Mouse (Mus musculus): ENCODE measurements at regions not wholly inside any gene's neighbourhood (a gene's known extent, or its start where the extent isn't known, plus 50 kb on each side); places are given as distances from the start of the nearest gene placed in this dataset.

DNA sequence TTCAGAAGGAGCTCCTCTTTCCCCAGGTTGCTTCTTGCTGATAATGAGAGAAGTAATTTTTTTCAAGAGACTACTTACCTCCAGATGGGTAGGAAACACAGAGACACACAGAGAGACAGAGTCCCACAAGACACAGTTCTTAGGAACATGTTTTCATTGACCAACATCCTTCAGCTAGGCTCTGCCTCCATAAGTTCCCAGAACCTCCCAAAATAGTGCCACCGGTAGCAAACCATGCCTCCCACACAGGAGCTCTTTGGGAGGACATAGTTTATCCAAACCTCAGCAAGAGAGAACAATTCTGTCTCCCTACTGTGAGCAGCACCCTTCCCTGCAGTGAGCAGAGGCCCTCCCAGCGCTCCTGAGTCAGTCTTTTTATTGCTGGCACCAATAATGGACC lies 67.2 kb downstream of the 1700001O22Rik start:
- no peak for TF ChIP-seq CTCF (IDR thresholded peaks at IDR 0.05; ENCODE audit: insufficient read depth, low read length)
- no peak for TF ChIP-seq POLR2A (IDR thresholded peaks at IDR 0.05; ENCODE audit: borderline replicate concordance, extremely low read depth, low read depth, low read length)
